Comparison of ENCODE assay signal across 7 mouse cellular contexts in the genomic region with DNA sequence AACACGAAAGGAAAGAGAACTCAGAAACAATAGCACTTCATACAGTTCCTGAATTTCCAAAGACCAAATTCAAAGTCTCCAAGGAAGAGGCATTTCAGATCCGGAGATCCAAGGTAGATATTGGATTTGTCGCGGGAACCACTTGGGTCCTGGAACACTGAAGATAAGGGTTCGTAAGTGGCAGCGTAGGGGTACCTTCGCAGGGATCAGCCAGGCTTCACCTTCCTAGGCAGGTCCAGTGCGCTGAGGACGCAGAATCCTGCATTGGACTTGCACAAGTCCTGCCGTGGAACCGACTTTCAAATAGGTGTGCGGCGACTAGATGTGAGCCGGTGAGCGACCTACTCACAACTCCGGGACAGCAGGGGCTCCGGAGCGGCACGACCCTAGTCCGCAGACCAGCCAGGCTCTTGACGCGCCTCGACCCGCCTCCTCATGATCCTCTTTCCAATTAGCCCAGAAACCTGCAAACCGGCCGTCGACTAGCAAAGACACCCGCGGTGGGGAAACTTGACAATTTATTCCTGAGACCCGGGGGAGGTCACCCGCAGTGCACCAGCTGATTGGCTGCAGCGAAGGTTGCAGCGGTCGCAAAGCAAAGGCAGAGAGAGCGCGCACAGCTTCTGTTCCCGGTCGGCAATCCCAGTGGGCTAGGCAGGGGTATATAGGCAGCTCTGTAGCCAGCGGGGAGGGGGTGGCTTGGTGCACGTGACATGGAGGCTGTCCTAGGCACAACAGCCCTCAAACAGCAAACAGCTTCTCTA.
DNase-seq lines count a peak whose midpoint lies in the region; ATAC-seq lines count a peak whose summit lies in the region.

No protein-coding gene starts in this region.

- H3K36me3 ChIP-seq in embryonic facial prominence, embryonic 11.5 days (replicated peaks; ENCODE audit: control insufficient read depth, insufficient read depth, low read depth, low read length) = no peaks in the 10 kb centered on the region
- no peaks in the 10 kb centered on the region for H3K36me3 ChIP-seq in liver, embryonic 12.5 days

- no peaks in the 10 kb centered on the region for H3K4me1 ChIP-seq in embryonic facial prominence, embryonic 11.5 days (ENCODE audit: control insufficient read depth, insufficient read depth, low read length)
- no peaks in the 10 kb centered on the region for H3K4me1 ChIP-seq in liver, embryonic 12.5 days

- intact Hi-C loops in heart, postnatal 14 days (cut with DNase I) = no loop called here

- H3K27ac ChIP-seq in embryonic facial prominence, embryonic 11.5 days (replicated peaks; ENCODE audit: low read depth, low read length) = no peak overlapping the region
- H3K27ac ChIP-seq in liver, embryonic 12.5 days = no peak overlapping the region

- ATAC-seq in embryonic facial prominence, embryonic 11.5 days (replicated peaks; ENCODE audit: insufficient number of reproducible peaks, low FRiP score, low TSS enrichment, low read depth) = peak; percentile 80
- no peak for ATAC-seq in liver, embryonic 12.5 days

- WGBS in embryonic facial prominence, embryonic 11.5 days = 1% methylated on average over 40 of the region's 40 CpGs
- 3% methylated on average over 40 of the region's 40 CpGs for WGBS in liver, embryonic 12.5 days (ENCODE audit: insufficient replicate concordance)

- H3K9me3 ChIP-seq in embryonic facial prominence, embryonic 11.5 days (replicated peaks; ENCODE audit: control insufficient read depth, low read length) = no peaks in the 10 kb centered on the region
- no peaks in the 10 kb centered on the region for H3K9me3 ChIP-seq in liver, embryonic 12.5 days (replicated peaks)

- peak overlapping the region; percentile 31 for H3K4me3 ChIP-seq in embryonic facial prominence, embryonic 11.5 days (ENCODE audit: low read depth, low read length)
- H3K4me3 ChIP-seq in liver, embryonic 12.5 days = peak overlapping the region; percentile 30

- H3K9ac ChIP-seq in embryonic facial prominence, embryonic 11.5 days (replicated peaks; ENCODE audit: low read length) = peak overlapping the region; percentile 28; the same call in 1 of the 2 replicates
- no peak overlapping the region for H3K9ac ChIP-seq in liver, embryonic 12.5 days

- peak; percentile 21 for DNase-seq in adrenal gland, postnatal 25 days
- peak; percentile 71 for DNase-seq in embryonic facial prominence, embryonic 11.5 days (ENCODE audit: low spot score)
- peak; percentile 28 to 49 for DNase-seq in heart, postnatal 14 days
- DNase-seq in kidney, postnatal 36 days = peak; percentile 64 to 68
- DNase-seq in right cerebral cortex, postnatal 14 days = peak; percentile 21
- no peak for DNase-seq in thymus, postnatal 14 days

- H3K27me3 ChIP-seq in embryonic facial prominence, embryonic 11.5 days (ENCODE audit: control insufficient read depth, insufficient read depth, low read length) = 0 out of 2 replicates have a peak, but pooled peaks cover 2% of the 10 kb centered on the region
- H3K27me3 ChIP-seq in liver, embryonic 12.5 days (replicated peaks) = peaks cover 45% of the 10 kb centered on the region

- peak overlapping the region; percentile 74 for H3K4me2 ChIP-seq in embryonic facial prominence, embryonic 11.5 days (ENCODE audit: low read depth, low read length)
- peak overlapping the region; percentile 56 for H3K4me2 ChIP-seq in liver, embryonic 12.5 days
